Mouse (Mus musculus) forebrain, embryonic 12.5 days (tissue): ENCODE data around the gene Mast3. TPM values are rescaled to one million over a fixed set of nuclear protein-coding genes. Genes with fewer than 3 reads are reported as not detected.
"Not testable (repeated sequence)": the region's sequence is repeated elsewhere in the genome, so short reads cannot be mapped to it uniquely, and the experiment has no call there.

ENCODE experiments used
- ATAC-seq: fragments of 200-750 bp; cut with Nextera tagmentation; 2 replicates; pipeline ENCODE4 v1.8.0; 2017; ENCODE audit warnings: moderate TSS enrichment; ENCODE audit not compliant: low FRiP score
- H3K27ac ChIP-seq: fragments of 300-500 bp; sonication (generic); 2 replicates; pipeline ENCODE4 v1.5.1; 2016; ENCODE audit warnings: mild to moderate bottlenecking
- H3K27me3 ChIP-seq: fragments of 300-500 bp; sonication (generic); 2 replicates; pipeline ENCODE4 v1.6.1; 2016; ENCODE audit warnings: mild to moderate bottlenecking
- H3K36me3 ChIP-seq: fragments of 300-500 bp; sonication (generic); replicated peaks from 2 replicates; pipeline ENCODE4 v1.6.1; 2016; ENCODE audit warnings: mild to moderate bottlenecking
- H3K4me1 ChIP-seq: fragments of 300-500 bp; sonication (generic); 2 replicates; pipeline ENCODE4 v1.6.1; 2016
- H3K4me2 ChIP-seq: fragments of 300-500 bp; sonication (generic); 2 replicates; pipeline ENCODE4 v1.6.1; 2016; ENCODE audit warnings: mild to moderate bottlenecking, moderate library complexity
- H3K4me3 ChIP-seq: fragments of 300-500 bp; sonication (generic); replicated peaks from 2 replicates; pipeline ENCODE4 v1.5.1; 2016; ENCODE audit warnings: mild to moderate bottlenecking
- H3K9ac ChIP-seq: fragments of 300-500 bp; sonication (generic); 2 replicates; pipeline ENCODE4 v1.6.1; 2016; ENCODE audit warnings: mild to moderate bottlenecking
- H3K9me3 ChIP-seq: fragments of 300-500 bp; sonication (generic); 2 replicates; pipeline ENCODE4 v1.6.1; 2016
- WGBS: fragments of 180-500 bp; shearing (Covaris S2); methylation state at CpG from one replicate; pipeline ENCODE4 v1.1.7; 2016; 5-methylcytosine and 5-hydroxymethylcytosine counted together
- polyA plus RNA-seq: library from polyadenylated mRNA; unstranded; fragments of >200 nt; fragmentation: Nextera tagmentation; extraction: Ambion mirVana; gene quantifications from 2 replicates; pipeline ENCODE4 v1.2.1, GENCODE M21; 2016

The Mast3 gene
- polyA plus RNA-seq, 1 experiment from 2014 or later = 14.5 TPM

DNA sequence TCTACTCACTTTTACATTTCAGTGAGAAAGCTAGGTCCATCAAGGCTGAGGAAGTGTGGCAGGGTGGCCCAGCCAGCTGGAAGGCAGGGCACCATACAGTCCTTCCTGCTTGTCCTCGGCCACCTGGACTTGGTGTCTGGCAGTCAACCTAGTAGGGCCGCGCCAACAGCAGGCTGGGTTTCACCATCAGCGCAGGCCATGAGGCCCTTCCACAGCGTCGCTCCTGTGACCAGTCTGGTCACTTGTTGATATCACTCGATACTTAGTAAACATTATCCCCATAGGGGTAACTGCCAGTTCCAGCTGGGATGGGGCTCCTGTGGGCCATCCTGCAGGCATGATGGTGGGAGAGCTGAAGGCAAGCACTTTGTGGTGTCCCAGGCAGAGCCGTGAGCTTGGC, 26.7 kb upstream of the Mast3 start:
- 82% methylated on average over 8 of the region's 8 CpGs for WGBS
- ATAC-seq = no peak
- Histone ChIP-seq H3K4me3 (no peak overlapping the region), H3K4me1 (peaks cover 18% of the 10 kb centered on the region), H3K9me3 (0 out of 2 replicates have a peak, but pooled peaks cover 3% of the 10 kb centered on the region), H3K4me2 (no peak overlapping the region), H3K27ac (no peak overlapping the region), H3K9ac (0 out of 2 replicates have a peak overlapping the region, but pooled peaks have one; percentile 4), H3K36me3 (no peaks in the 10 kb centered on the region; the same call in 1 of the 2 replicates), H3K27me3 (peaks cover 6% of the 10 kb centered on the region; the same call in 1 of the 2 replicates)

DNA sequence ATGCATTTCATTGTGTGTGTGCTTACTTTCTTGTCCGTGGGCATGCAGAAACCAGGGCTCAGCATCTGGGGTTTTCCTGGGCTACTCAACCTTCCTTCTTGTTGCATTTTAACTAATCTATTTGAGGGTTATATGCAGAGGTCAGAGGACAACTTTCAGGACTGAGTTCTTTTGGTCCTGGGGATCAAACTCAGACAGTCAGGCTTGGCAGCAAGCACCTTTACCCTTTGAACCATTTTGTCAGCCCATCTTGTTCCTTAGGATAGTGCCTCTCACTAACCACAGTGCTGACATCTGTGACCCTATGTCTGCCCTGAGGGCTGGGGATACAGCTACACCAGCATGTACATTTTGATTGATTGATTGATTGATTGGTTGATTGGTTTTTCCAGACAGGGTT, 22.9 kb upstream of the Mast3 start:
- Histone ChIP-seq H3K27ac (no peak overlapping the region), H3K36me3 (no peaks in the 10 kb centered on the region), H3K9me3 (0 out of 2 replicates have a peak, but pooled peaks cover 3% of the 10 kb centered on the region), H3K4me1 (peaks cover 10% of the 10 kb centered on the region), H3K27me3 (0 out of 2 replicates have a peak, but pooled peaks cover 3% of the 10 kb centered on the region), H3K4me3 (no peak overlapping the region), H3K4me2 (no peak overlapping the region), H3K9ac (no peak overlapping the region)
- WGBS = 82% methylated on average over 1 of the region's 1 CpGs
- no peak for ATAC-seq

DNA sequence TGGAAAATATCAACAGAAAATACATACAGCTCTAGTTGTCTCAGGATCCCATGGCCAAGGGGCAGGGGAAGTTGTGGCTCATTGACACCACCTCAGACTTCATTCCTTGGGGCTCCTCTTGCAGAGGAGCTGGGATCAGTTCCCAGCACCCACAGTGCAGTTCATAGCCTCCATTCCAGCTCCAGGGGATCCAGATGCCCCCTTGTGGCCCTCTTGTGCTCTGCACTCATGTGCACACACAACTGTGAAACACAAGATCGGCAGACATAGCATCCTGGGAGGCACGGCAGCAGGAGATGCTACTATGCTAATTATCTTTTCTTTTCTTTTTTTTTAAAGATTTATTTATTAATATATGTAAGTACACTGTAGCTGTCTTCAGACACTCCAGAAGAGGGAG, 22.2 kb upstream of the Mast3 start:
- Histone ChIP-seq H3K36me3 (no peaks in the 10 kb centered on the region), H3K27me3 (peaks cover 5% of the 10 kb centered on the region; the same call in 1 of the 2 replicates), H3K27ac (no peak overlapping the region), H3K4me2 (no peak overlapping the region), H3K4me1 (peaks cover 6% of the 10 kb centered on the region; the same call in 1 of the 2 replicates), H3K4me3 (no peak overlapping the region), H3K9me3 (0 out of 2 replicates have a peak, but pooled peaks cover 3% of the 10 kb centered on the region), H3K9ac (no peak overlapping the region)
- WGBS = 96% methylated on average over 2 of the region's 2 CpGs
- no peak for ATAC-seq

DNA sequence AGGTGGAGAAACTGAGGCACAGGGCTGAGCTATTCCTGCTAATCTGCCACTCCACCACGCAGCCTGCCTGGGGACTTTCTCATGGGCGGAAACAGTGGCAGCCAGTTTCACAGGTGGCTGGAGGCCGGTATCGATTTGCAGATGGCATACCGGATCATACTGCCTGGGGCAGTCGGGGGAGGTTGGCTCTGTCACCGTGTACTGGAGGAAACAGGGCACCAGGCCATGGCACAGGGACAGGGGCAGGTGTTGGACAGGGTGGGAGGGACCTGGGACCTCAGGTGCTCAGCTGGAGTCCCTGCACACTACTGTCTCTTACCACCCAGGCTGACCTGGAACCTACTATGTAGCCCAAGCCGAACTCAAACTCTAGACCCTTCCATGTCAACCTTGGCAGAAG, 21.0 kb upstream of the Mast3 start:
- WGBS = 85% methylated on average over 8 of the region's 8 CpGs
- ATAC-seq = no peak

DNA sequence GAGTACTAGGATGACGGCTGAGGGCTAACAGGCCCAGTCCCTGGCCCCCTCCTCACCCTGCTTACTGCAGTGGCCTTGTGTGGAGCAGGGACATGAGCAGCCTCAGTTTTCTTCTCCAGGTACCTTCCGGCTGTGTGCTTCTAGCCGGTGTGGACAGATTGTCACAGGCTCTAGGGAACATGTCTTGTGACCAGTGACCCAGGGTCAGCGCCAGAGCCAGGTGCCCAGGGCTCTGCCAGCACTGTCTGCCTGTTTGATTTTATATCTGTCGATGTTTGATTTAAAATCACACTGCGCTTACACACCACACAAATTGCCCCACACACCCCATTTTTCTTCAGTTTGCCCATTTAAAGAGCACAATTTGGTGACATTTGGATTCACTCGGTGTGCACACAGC, 18.9 kb upstream of the Mast3 start:
- no peak for ATAC-seq
- Histone ChIP-seq H3K4me3 (no peak overlapping the region), H3K4me1 (peaks cover 3% of the 10 kb centered on the region; the same call in 1 of the 2 replicates), H3K36me3 (no peaks in the 10 kb centered on the region), H3K4me2 (no peak overlapping the region), H3K9me3 (peaks cover 4% of the 10 kb centered on the region; the same call in 1 of the 2 replicates), H3K27me3 (peaks cover 35% of the 10 kb centered on the region), H3K9ac (0 out of 2 replicates have a peak overlapping the region, but pooled peaks have one; percentile 7), H3K27ac (no peak overlapping the region)
- 90% methylated on average over 7 of the region's 7 CpGs for WGBS

More for the DNA sequence above, 21.0 kb upstream of the Mast3 start:
- no peak overlapping the region for H3K4me3 ChIP-seq
- H3K9me3 ChIP-seq = 0 out of 2 replicates have a peak, but pooled peaks cover 3% of the 10 kb centered on the region
- no peak overlapping the region for H3K27ac ChIP-seq
- H3K36me3 ChIP-seq = no peaks in the 10 kb centered on the region
- H3K4me1 ChIP-seq = no peaks in the 10 kb centered on the region
- H3K4me2 ChIP-seq = no peak overlapping the region
- peaks cover 15% of the 10 kb centered on the region for H3K27me3 ChIP-seq
- H3K9ac ChIP-seq = no peak overlapping the region

DNA sequence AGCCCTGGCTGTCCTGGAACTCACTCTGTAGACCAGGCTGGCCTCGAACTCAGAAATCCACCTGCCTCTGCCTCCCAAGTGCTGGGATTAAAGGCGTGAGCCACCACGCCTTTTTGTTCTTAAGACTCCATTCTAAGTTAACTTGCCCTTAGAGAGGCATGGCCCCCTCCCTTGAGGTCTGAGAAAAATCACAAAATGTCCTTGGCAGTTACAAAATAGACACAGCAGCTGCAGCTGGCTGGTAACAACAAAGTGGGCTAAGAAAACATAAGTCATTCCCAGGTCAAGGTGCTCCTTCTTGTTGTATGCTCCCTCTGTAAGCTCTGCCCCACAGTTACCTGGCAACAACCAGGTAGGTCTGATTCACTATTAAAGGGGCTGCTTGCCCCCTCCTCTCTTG, 17.7 kb upstream of the Mast3 start:
- 87% methylated on average over 3 of the region's 3 CpGs for WGBS
- H3K36me3 ChIP-seq, H3K27ac ChIP-seq, H3K4me1 ChIP-seq, H3K4me3 ChIP-seq, ATAC-seq, H3K9ac ChIP-seq, H3K4me2 ChIP-seq: not testable (repeated sequence)
- H3K9me3 ChIP-seq = peaks cover 10% of the 10 kb centered on the region; the same call in 1 of the 2 replicates
- H3K27me3 ChIP-seq = peaks cover 38% of the 10 kb centered on the region

DNA sequence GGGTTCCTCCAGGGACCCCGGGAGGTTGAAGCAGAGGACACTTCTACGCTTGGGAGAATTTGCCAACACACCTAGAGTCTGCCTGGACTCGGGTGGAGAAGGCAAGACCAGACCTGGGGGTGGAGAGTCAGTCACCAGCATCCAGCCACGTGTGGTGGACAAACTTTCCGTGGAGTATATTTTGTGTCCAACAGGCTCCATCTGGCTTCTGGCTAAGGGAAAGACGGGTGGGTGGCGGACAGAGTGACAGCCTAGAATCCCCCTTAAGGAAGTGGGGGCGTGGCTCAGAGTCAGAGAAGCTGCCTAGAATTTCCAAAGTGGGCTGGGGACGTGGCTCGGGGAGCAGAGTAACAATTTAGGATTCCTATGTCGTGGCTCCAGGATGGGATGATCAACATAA, 17.1 kb upstream of the Mast3 start:
- 50% methylated on average over 11 of the region's 11 CpGs for WGBS
- Histone ChIP-seq H3K4me3 (no peak overlapping the region), H3K4me1 (peaks cover 5% of the 10 kb centered on the region), H3K9ac (no peak overlapping the region; the same call in 1 of the 2 replicates), H3K4me2 (no peak overlapping the region), H3K27me3 (peaks cover 41% of the 10 kb centered on the region), H3K36me3 (no peaks in the 10 kb centered on the region), H3K27ac (no peak overlapping the region), H3K9me3 (peaks cover 9% of the 10 kb centered on the region; the same call in 1 of the 2 replicates)
- no peak for ATAC-seq

DNA sequence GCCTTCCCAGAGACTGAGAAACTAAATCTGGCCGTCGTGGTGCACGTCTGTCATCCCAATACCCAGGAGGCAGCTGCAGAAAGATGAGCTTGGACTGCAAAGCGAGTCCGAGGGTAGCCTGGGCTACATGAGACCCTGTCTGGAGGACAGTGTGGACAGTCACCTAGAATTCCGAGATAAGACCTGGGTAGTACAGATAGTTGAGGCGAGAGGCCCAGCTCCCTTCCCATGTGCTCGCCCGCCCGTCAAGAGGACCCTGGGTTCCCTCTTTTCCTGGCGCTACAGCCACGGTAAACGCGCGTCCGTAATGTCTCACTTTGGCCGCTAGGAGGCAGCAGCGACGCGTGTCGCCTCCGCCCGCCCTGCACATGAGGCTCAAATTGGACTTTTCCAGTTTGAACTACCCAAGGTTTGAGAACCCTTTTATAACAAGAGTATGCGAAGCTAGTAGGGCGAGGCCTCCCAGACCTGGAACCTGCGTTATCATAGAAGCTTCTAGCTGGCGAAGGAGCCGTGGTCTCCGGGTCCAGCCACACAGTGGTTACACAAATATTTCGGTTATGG, 16.6 kb upstream of the Mast3 start:
- ATAC-seq = peak; percentile 9; the same call in 1 of the 2 replicates
- no peaks in the 10 kb centered on the region for H3K36me3 ChIP-seq
- H3K27me3 ChIP-seq = peaks cover 46% of the 10 kb centered on the region
- H3K9me3 ChIP-seq = peaks cover 8% of the 10 kb centered on the region; the same call in 1 of the 2 replicates
- 17% methylated on average over 30 of the region's 30 CpGs for WGBS
- H3K4me1 ChIP-seq = peaks cover 10% of the 10 kb centered on the region
- H3K27ac ChIP-seq = no peak overlapping the region
- H3K4me2 ChIP-seq = no peak overlapping the region
- no peak overlapping the region; the same call in 1 of the 2 replicates for H3K9ac ChIP-seq
- no peak overlapping the region; the same call in 1 of the 2 replicates for H3K4me3 ChIP-seq

DNA sequence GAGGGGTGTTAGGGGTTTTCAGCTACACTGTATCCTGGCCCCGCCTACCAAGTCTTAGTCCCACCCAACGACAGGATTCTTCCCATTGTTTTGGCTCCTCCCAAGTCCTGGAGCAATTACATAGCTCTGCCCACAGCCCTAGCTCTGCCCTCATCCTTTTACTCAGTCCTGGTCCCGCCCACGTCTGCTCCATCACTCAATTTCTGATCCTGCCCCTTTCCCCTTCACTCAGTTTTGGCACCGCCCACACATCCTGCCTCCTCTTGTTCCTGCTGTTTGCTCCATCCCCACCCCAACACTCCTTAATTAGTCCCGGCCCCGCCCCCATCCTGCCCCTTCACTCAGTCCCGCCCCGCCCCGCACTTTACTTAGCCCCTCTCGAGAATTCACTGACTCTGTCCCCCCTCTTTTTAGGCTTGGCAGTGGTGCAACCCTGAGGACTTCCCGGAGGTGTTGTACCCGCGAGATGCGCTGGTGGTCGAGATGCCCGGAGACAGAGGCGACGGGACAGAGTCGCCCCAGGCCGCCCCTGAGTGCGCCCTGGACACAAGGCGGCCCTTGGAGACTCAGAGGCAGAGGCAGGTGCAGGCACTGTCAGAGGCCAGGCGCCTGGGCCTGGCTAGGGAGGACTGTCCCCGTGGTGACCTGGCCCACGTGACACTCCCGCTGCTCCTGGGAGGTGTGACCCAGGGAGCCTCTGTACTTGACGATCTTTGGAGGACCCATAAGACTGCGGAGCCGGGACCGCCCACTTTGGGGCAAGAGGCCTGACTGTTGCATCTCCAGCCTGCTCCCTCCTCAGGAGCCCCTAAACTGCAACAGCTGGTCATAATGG, 15.5 kb upstream of the Mast3 start:
- Histone ChIP-seq H3K27ac (no peak overlapping the region), H3K9me3 (peaks cover 8% of the 10 kb centered on the region; the same call in 1 of the 2 replicates), H3K36me3 (no peaks in the 10 kb centered on the region), H3K4me1 (peaks cover 11% of the 10 kb centered on the region), H3K9ac (no peak overlapping the region), H3K4me3 (no peak overlapping the region), H3K27me3 (peaks cover 58% of the 10 kb centered on the region), H3K4me2 (peak overlapping the region; percentile 35; the same call in 1 of the 2 replicates)
- peak; percentile 79 for ATAC-seq
- WGBS = 2% methylated on average over 31 of the region's 31 CpGs

DNA sequence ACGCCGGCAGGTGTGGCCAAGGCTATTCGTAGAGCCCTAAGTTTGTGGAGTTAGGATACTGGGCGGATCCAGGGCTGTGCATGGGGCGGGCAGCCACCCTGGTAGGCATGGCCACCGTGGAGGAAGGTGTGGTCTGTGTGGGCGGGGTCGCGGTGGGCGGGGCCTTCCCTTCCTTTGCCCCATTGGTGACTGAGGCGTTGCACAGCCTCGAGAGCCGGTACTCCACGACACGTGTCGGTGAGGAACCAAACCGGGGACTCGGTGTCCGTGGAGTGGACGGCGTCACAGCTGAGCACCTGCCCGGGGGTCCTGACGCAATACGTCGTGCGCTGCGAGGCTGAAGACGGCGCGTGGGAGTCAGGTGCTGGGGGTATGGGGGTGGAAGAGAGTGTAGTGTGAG, 11.8 kb upstream of the Mast3 start:
- Histone ChIP-seq H3K4me2 (peak overlapping the region; percentile 42), H3K36me3 (no peaks in the 10 kb centered on the region), H3K4me3 (peak overlapping the region; percentile 21), H3K9me3 (peaks cover 8% of the 10 kb centered on the region; the same call in 1 of the 2 replicates), H3K27ac (no peak overlapping the region), H3K27me3 (peaks cover 65% of the 10 kb centered on the region), H3K9ac (no peak overlapping the region), H3K4me1 (peaks cover 11% of the 10 kb centered on the region)
- 12% methylated on average over 30 of the region's 30 CpGs for WGBS
- ATAC-seq = no peak

DNA sequence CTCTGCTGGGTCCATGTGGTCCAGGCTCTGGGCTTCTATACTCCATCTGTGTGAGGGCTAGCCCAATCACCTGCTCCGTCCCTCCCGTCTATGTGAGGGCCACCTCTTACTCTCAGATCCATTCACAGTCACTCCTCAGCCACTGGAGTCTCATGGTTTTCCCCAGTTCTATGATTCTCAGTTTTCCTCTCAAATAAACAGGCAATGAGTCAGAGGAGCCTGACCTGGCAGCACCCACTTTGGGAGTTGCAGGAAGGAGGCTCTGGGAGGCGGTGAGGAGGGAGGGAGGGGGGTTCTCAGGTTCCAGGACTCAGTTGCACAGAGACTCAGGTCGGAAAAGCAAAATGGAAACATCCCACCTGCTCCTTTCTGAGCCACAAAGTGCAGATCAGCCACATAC, 8.0 kb upstream of the Mast3 start:
- no peak for ATAC-seq
- Histone ChIP-seq H3K9ac (no peak overlapping the region), H3K4me3 (no peak overlapping the region), H3K4me1 (peaks cover 7% of the 10 kb centered on the region), H3K27ac (no peak overlapping the region), H3K9me3 (no peaks in the 10 kb centered on the region), H3K36me3 (no peaks in the 10 kb centered on the region), H3K27me3 (peaks cover 44% of the 10 kb centered on the region), H3K4me2 (no peak overlapping the region)
- 69% methylated on average over 4 of the region's 4 CpGs for WGBS

DNA sequence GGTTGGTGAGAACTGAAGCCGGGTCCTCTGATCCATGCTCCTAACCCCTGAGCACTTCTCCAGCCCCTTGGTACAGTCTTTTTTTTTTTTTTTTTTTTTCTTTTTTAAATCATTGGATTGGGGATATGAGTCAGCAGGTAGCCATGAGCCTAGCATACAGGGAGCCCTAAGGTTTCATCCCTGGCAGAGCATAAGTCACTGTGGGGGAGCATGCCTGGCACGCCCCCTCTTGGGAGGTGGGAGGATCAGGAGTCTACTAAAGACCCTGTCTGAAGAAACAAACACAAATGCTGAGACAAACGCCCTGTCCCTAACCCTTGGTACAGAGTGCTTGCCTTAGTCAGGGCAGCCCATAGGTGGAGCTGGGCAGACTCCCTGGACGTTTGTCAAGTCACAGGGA, 7.2 kb upstream of the Mast3 start:
- Histone ChIP-seq H3K27me3 (peaks cover 41% of the 10 kb centered on the region), H3K4me2 (no peak overlapping the region), H3K9me3 (no peaks in the 10 kb centered on the region), H3K4me1 (peaks cover 6% of the 10 kb centered on the region), H3K36me3 (no peaks in the 10 kb centered on the region), H3K9ac (no peak overlapping the region), H3K27ac (no peak overlapping the region), H3K4me3 (no peak overlapping the region)
- no peak for ATAC-seq
- 38% methylated on average over 4 of the region's 4 CpGs for WGBS
